Mouse (Mus musculus) R1 (cell line): ENCODE measurements around the gene Polr3a.
"Not testable (repeated sequence)": the region's sequence is repeated elsewhere in the genome, so short reads cannot be mapped to it uniquely, and the experiment has no call there.

ENCODE experiments used
- DNase-seq: peaks from one replicate; pipeline ENCODE4 v3.0.0-alpha.2; 2018; ENCODE audit warnings: low read depth, low spot score

Polr3a gene

DNA sequence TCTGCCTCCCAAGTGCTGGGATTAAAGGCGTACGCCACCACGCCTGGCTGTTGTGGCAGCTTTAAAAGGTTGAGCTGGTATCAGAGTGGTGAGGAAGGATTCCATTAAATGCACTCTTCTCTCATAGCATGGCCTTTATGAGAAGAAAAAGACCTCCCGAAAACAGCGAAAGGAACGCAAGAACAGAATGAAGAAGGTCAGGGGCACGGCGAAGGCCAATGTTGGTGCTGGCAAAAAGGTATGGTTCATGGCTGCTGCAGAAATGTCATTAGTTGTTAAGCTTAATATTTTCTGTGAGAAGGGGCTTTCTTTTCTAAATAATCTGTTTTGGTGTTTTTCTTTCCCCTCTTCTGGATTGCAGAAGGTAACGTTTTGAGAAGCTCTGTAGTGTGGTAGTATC is 6.4 kb upstream of the Polr3a start:
- no peak for DNase-seq

DNA sequence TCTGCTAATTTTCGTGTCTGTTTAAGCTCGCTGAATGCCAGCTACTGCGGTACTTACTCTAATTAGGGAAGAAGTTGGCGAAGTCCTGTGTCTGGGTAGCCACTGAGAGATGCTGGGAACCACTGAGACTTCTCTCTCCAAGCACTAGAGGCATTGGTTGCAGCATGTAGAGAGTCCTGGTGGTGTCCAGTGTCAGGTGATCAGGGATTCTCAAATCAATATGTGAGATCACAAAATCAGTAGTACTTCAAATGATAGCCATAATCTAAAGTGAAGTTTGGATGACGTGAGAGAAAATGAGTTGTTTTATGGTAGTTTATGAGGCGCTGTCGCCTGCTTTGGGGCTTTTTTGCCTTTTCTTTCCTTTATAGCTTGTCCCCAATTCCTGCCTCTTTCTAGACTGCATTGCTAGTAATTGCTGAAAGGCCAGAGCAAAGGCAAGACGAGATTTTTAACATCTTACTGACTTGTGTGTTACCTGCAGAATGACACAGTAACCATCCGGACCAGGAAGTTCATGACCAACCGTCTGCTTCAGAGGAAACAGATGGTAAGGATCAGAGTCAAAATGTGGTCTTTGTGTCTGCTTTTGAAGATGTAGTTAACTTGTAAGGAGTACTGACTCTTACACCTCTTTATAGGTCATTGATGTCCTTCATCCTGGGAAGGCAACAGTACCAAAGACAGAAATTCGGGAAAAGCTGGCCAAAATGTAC is 4.6 kb upstream of the Polr3a start:
- peak; percentile 53 for DNase-seq

DNA sequence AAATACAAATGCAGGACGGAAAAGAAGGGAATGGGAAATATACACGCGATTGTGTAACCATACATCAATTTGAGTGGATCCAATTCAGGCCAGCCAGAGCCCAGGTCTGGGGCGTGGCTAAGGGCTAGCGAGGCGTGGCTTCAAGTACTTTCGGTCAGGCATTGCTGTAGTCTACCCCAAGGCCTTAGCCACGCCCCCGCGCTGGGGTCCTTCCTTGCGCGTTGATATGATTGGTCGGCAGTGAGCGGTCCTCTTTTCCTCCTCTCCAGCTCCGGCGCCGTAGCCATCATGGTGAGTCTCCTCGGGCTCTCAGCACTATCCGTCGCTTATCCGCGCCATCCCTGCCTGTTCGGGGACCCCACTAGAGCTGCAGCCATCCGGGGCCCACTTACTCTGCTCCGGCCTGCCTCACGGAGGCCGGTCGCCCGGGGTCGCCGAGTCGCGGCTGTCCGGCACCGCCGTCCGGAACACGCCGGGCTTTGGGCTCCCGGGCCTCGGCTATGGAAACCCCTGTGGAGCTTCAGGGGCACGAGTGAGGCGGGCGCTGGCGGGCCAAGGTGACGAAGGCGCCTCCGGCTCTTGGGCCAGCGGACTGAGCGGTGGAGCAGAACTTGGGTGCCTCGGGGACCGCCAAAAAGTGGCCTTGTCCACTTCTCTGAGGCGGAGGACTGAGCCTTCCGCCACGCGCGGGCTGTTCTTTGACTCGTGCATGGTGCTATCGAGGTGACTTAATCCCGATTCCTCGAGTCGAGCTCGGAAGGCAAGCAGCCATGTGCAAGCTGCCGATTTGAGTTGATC is 3.8 kb upstream of the Polr3a start:
- DNase-seq: peak; percentile 94

DNA sequence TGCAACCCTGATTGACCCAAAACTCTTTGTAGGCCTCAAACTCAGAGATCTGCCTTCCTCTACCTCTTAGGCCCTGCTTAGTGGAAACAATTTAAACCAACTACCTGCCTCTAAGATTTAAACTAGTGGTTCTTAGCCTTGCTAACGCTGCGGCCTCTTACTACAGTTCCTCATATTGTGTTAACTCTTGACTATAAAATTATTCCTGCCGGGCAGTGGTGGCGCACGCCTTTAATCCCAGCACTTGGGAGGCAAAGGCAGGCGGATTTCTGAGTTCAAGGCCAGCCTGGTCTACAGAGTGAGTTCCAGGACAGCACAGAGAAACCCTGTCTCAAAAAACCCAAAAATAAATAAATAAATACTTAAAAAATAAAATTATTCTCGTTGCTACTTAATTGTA is 2.9 kb upstream of the Polr3a start:
- peak; percentile 27 for DNase-seq

- DNase-seq: no peak
Measured at GRCm38 (mm10) chr14:24486241-24486767, 554 bp downstream of the Polr3a start.

GRCm38 (mm10) chr14:24468806-24469205 is 18.1 kb downstream of the Polr3a start:
- no peak for DNase-seq

- no peak for DNase-seq
Measured at GRCm38 (mm10) chr14:24458191-24458590, 28.7 kb downstream of the Polr3a start.

GRCm38 (mm10) chr14:24443529-24443928 is 43.3 kb downstream of the Polr3a start:
- DNase-seq: not testable (repeated sequence)
